Mouse (Mus musculus) hematopoietic stem cell, adult 5-6 weeks (primary cell): ENCODE results near the gene Slc25a30. TPM values are rescaled to one million over a fixed set of nuclear protein-coding genes. Genes with fewer than 3 reads are reported as not detected.
"Not testable (repeated sequence)": the region's sequence is repeated elsewhere in the genome, so short reads cannot be mapped to it uniquely, and the experiment has no call there.

ENCODE experiments used
- ATAC-seq, 2 experiments: fragments of 125-278 bp in 1 of 2; replicated peaks in 1 of 2; 2 replicates each; pipeline ENCODE4 v1.8.0; 2016 to 2017; ENCODE audit warnings: inconsistent platforms in 2 of 2, mild to moderate bottlenecking in 2 of 2, moderate number of reproducible peaks in 2 of 2, low read depth in 1 of 2, moderate TSS enrichment in 1 of 2; ENCODE audit not compliant: low FRiP score in 2 of 2, poor library complexity in 2 of 2, severe bottlenecking in 2 of 2, insufficient read depth in 1 of 2, low TSS enrichment in 1 of 2
- total RNA-seq: library from RNA; stranded (forward); fragments of 172-1452, 232-1000 nt; gene quantifications from 2 replicates; pipeline ENCODE4 v1.2.3, GENCODE M21; 2017

Gene Slc25a30
- total RNA-seq, 1 experiment from 2014 or later, result 23.5 TPM

- ATAC-seq, result no peak
Measured at GRCm38 (mm10) chr14:75797769-75798386, 11.0 kb upstream of the Slc25a30 start.

DNA sequence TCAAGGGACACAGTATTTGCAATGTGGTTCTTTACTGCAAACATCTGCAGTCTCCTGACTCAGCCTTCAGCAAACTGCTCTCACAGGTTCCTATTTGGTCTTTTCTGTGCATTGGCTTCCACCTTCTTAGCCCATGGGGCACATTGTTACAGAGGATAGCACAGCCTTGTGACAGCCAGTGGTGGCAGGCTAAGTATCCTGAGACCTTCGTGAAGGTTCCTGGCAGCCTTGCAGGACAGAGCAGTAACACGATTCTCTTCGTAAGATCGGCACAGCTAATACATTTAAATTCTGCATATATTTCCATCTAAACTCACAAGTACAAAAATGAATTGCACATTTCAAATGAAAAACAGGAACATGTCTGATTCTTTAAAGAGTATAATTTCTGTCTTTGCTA is 9.1 kb upstream of the Slc25a30 start:
- ATAC-seq, result no peak

DNA sequence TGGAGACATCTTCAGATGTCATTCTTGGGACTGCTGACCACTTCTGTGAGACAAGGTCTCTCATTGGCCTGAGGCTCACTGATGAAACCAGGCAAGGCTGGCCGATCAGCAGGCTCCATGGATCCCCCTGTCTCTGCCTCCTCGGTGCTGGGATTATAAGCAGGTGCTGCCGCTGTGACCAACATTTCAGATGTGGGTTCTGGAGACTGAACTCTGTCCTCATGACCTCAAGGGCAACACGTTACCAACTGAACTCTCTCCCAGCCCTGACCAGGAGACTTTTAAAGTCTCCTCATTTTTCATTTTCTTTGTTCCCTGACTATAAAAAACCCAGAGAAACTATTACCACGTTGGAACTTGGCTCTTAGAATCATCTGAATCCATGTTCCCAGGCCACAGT is 7.9 kb upstream of the Slc25a30 start:
- ATAC-seq, result no peak

- no peak for ATAC-seq
Measured at GRCm38 (mm10) chr14:75794324-75794723, 7.5 kb upstream of the Slc25a30 start.

DNA sequence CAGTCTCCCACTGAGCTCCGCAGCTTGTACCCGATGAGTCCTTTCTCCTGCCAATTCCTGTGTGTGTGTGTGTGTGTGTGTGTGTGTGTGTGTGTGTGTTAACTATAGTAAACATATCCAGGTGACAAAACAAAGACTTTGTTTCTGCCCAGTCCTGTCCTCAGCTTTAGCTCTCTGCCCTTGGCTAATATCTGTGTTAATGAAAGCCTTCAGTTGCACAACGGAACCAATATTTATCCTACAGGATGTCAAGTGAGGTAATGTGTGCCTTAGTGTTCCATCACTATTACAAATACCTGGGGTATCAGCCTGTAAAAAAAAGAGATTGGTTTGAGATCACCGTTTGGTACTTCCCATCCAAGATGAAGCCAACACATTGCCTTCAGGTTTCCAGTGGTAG is 6.3 kb upstream of the Slc25a30 start:
- ATAC-seq, result no peak

DNA sequence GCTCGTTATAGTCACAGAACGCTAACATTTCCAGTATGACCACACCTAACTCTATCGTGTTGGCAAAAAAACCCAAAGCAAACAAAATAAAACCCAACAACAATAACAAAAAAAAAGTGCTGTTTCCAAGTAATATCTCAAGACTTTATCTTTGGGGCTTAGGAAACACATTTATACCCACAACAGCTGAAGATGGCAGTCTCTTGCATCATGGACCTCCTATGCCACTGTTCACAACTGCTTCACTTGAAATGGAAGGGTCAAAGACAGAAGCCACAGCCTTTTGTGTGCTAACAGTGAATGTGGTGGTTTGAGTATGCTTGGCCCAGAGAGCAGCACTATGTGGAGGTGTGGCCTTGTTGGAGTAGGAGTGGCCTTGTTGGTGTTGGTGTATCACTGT is 4.5 kb upstream of the Slc25a30 start:
- ATAC-seq, result no peak

- ATAC-seq, result no peak
Measured at GRCm38 (mm10) chr14:75790411-75790996, 3.7 kb upstream of the Slc25a30 start.

DNA sequence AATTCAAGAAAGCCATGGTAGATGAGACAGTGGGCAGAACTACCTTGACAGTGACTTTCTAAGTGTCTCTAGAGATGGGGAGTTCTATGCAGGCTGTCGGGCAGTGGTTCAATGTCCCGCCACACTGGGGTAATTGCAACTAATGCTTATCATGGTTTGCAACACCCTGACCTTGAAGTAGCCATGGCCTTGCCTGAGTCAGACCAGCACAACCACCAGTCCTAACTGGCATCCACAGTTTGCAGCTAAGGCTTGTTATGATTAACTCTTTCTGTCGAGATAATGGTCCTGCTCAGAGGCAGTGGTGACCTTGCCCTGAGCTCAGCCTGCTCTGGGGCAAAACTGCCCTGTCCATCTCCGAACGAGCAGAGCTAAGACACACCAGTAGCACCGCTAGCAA is 2.5 kb upstream of the Slc25a30 start:
- ATAC-seq, result no peak

GRCm38 (mm10) chr14:75787794-75788175 is 948 bp upstream of the Slc25a30 start:
- ATAC-seq, result no peak

- ATAC-seq, result peak; percentile 13 to 47; a peak in 3 of 4 replicates
Measured at GRCm38 (mm10) chr14:75786424-75786867, 391 bp downstream of the Slc25a30 start.

- no peak for ATAC-seq
Measured at GRCm38 (mm10) chr14:75779913-75780312, 6.9 kb downstream of the Slc25a30 start.

DNA sequence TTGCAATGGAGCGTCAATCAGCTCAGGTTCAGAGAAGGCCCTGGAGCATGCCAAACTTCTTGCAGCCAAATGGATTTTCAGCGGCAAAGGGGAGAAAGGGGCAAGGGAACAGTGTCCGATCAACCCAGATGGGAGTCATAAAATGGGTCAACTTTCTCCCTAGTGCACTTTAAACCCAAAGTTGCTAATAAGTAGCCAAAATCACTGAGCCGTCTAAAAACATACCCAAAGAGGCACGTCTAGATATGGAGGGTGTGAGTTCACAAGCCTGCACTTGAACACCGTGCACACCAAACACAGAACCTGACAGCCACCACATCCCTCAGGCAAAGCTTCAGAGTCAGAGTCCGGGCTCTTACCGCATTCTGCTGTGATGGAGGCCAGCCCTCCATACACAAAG is 10.2 kb downstream of the Slc25a30 start:
- ATAC-seq, result no peak

GRCm38 (mm10) chr14:75773431-75773830 is 13.4 kb downstream of the Slc25a30 start:
- ATAC-seq, result peak in 1 of 2 experiments; percentile 32; a peak in 1 of 4 replicates

- not testable (repeated sequence) for ATAC-seq
Measured at GRCm38 (mm10) chr14:75772407-75772806, 14.4 kb downstream of the Slc25a30 start.

DNA sequence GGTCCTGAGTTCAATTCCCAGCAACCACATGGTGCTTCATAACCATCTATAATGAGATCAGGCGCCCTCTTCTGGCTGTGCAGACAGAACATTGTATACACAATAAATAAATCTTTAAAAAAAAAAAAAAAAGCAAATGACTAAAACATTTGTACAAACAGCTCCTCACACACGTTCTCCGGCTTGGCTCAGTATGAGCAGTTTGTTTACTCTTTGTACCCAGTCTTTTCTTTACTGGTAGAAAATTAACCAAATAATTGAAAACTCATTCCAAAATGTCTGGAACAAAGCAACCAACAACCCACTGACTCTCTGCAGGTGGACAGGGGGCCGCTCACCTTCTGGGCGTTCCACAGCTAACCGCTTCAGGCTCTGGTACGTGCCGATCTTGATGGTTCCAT is 15.7 kb downstream of the Slc25a30 start:
- no peak for ATAC-seq

GRCm38 (mm10) chr14:75769334-75769733 is 17.5 kb downstream of the Slc25a30 start:
- no peak for ATAC-seq

DNA sequence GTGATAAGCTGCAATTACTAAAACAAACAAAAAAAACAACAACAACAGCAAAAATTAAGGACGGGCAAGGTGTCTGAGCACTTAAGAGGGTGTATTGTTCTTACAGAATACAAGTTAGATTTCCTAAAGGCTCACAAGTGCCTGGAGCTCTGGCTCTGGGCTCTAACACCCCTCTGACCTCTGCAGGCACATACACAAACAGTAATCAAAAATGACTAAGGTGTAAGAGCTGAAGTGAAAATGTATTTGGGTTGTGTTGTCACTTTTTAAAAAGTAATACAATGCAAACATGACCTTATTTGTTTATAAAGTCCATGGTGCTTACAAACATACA is 18.6 kb downstream of the Slc25a30 start:
- ATAC-seq, result no peak

DNA sequence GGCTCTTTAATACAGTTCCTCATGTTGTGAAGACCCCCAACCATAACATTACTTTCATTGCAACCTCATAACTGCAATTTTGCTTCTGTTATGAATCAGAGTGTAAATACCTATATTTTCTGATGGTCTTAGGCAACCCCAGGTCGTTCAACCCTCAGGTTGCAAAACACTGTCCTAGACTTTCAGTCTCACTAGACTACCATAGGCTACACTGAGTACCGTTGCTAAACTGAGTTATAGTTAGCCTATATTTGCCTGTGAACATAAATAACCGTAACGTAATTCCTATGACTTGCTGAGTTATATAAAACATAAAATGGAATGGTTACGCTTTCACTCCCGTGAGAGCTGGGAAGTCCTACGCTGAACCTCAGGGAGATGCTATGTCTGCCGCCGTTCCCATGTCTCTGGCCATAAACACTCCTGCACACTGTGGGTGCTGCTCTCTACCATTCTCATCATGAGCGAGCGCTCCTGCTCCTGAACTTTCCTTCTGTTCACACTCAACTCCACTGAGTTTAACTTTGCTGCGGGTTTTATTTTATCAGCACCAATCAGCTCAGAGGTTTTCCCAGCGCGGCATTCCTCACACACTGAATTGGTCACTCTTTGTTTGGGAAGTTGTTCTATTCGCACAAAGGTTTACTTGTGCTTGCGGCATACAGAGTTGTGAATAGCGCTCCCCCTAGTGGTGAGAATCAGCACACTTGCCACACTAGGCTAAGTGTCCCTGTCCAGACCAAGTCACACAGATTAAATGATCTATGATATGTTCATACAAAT is 19.2 kb downstream of the Slc25a30 start:
- peak; percentile 49 to 80; a peak in 2 of 4 replicates for ATAC-seq
